Mouse (Mus musculus) left cerebral cortex, adult 8-10 months (tissue): Measurements from ENCODE around the gene Il4. TPM values are rescaled to one million over a fixed set of nuclear protein-coding genes. Genes with fewer than 3 reads are reported as not detected.
"Not testable (repeated sequence)": the region's sequence is repeated elsewhere in the genome, so short reads cannot be mapped to it uniquely, and the experiment has no call there.

Experiments
- DNase-seq, 2 experiments: peaks; one replicate each; pipeline ENCODE4 v3.0.0; 2022; ENCODE audit warnings: low spot score in 2 of 2
- total RNA-seq, 4 experiments: library from RNA; stranded (reverse); gene quantifications; 2 replicates each; pipeline ENCODE4 v1.2.4; 2022

The Il4 gene
- total RNA-seq, 4 experiments from 2014 or later: 0.67 TPM; not detected in 3

GRCm38 (mm10) chr11:53566646-53567045 is 51.8 kb downstream of the Il4 start:
- no peak for DNase-seq

DNA sequence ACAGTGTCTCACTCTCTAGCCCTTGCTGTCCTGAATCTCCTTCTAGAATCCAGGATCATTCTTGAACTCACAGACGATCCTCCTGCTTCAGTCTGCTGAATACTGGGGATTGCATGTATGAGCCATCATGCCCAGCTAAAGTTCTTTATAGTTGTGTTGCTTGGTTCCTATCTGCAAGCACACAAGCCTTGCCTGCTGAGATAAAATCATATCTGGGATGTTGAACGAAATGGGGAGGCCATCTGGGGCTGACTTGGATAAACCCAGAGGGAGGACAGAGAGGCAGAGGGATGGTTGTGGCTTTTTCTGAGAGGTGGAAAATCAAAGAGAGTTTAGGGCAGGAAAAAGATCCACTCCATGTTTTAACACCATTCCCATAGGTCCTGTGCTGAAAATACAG is 56.5 kb downstream of the Il4 start:
- no peak for DNase-seq

GRCm38 (mm10) chr11:53559980-53560379 is 58.5 kb downstream of the Il4 start:
- DNase-seq: not testable (repeated sequence)

- DNase-seq: not testable (repeated sequence)
Measured at GRCm38 (mm10) chr11:53557992-53558391, 60.5 kb downstream of the Il4 start.

DNA sequence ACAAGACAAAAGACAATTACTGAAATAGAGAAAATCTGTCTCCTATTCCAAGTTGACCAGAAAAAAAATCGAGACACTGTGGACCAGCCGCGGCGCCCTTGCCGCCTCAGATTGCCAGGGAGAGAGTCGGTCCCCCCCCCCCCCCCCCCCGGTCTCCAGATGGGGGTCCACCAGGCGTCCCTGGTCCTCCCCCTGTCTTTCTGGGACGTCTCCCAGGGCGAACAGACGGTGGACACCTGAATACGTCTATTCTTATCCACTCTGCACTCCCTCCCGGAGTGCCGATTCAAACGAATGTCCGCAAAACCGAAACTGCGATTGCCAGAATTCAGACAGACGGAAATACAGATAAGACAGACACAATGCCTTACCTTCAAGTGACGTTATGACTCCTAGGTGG is 61.9 kb downstream of the Il4 start:
- DNase-seq: not testable (repeated sequence)

Other genes starting within 250 kb of the Il4 start
- not detected for gene Leap2, start 195.5 kb downstream of the Il4 start, total RNA-seq
- gene Uqcrq, start 187.8 kb downstream of the Il4 start, total RNA-seq: 100 to 1,000 TPM; 385 to 410 (median 407) TPM
- 1 to 10 TPM in 1 of 4 experiments, under 1 TPM in 3; 0.42 to 1.8 (median 0.86) TPM for gene Gdf9, start 187.6 kb downstream of the Il4 start, total RNA-seq
- gene Gm10447, start 161.6 kb downstream of the Il4 start, total RNA-seq: under 1 TPM in 3 of 4 experiments, not detected in 1; 0.21 to 0.50 (median 0.49) TPM
- gene Shroom1, start 161.5 kb downstream of the Il4 start, total RNA-seq: 1 to 10 TPM; 6.7 to 7.6 (median 7.0) TPM
- gene Gm9837, start 148.2 kb downstream of the Il4 start, total RNA-seq: not detected
- gene Gm9945, start 138.5 kb downstream of the Il4 start, total RNA-seq: 1 to 10 TPM; 1.8 to 3.3 (median 2.1) TPM
- 10 to 100 TPM; 62.2 to 73.5 (median 64.2) TPM for gene Sowaha, start 138.4 kb downstream of the Il4 start, total RNA-seq
- gene Sept8, start 99.4 kb downstream of the Il4 start, total RNA-seq: 100 to 1,000 TPM; 279 to 287 (median 284) TPM
- 100 to 1,000 TPM; 120 to 121 (median 121) TPM for gene Kif3a, start 51.3 kb downstream of the Il4 start, total RNA-seq
- not detected for gene Il13, start 16.0 kb upstream of the Il4 start, total RNA-seq
- gene Rad50, start 88.7 kb upstream of the Il4 start, total RNA-seq: 10 to 100 TPM in 3 of 4 experiments, 1 to 10 TPM in 1; 9.9 to 12.1 (median 11.8) TPM
- not detected for gene Il5, start 102.1 kb upstream of the Il4 start, total RNA-seq
- 10 to 100 TPM in 2 of 4 experiments, 1 to 10 TPM in 2; 6.8 to 10.8 (median 9.4) TPM for gene Irf1, start 151.3 kb upstream of the Il4 start, total RNA-seq
- gene Gm17334, start 154.5 kb upstream of the Il4 start, total RNA-seq: 1 to 10 TPM in 1 of 4 experiments, under 1 TPM in 2, not detected in 1; 0.42 to 2.4 (median 0.64) TPM
- 1 to 10 TPM; 1.6 to 6.3 (median 3.3) TPM for gene Gm12216, start 240.6 kb upstream of the Il4 start, total RNA-seq